Mouse (Mus musculus) G1E (cell line): Measurements from ENCODE around the gene Carm1.

Source experiments
- CTCF ChIP-seq: IDR thresholded peaks from 2 replicates; pipeline ENCODE4 v1.5.1; 2012; ENCODE audit warnings: low read depth, low read length, inconsistent platforms, mixed read lengths
- GATA2 ChIP-seq: IDR thresholded peaks from 2 replicates; pipeline ENCODE4 v1.6.1; 2012; ENCODE audit warnings: low read depth, low read length, inconsistent platforms, borderline replicate concordance

- no peak for TF ChIP-seq CTCF
- TF ChIP-seq GATA2: no peak
Observed at GRCm38 (mm10) chr9:21625342-21626339, 78.9 kb downstream of the Carm1 start.
